Mouse (Mus musculus) layer of hippocampus, adult 2 months (tissue): ENCODE measurements around the gene Ldlrad3. TPM values are rescaled to one million over a fixed set of nuclear protein-coding genes. Genes with fewer than 3 reads are reported as not detected.

ENCODE experiments used
- DNase-seq, 2 experiments: peaks; one replicate each; pipeline ENCODE4 v3.0.0; 2022; ENCODE audit warnings: low spot score in 2 of 2
- H3K27ac ChIP-seq: fragments of 200-600 bp; 2 replicates; pipeline ENCODE4 v1.8.1; 2022
- H3K4me3 ChIP-seq: fragments of 200-600 bp; 2 replicates; pipeline ENCODE4 v1.8.1; 2022; ENCODE audit warnings: mild to moderate bottlenecking
- CTCF ChIP-seq: fragments of 200-600 bp; conservative IDR thresholded peaks from 2 replicates; pipeline ENCODE4 v1.8.1; 2022; ENCODE audit warnings: antibody characterized with exemption, mild to moderate bottlenecking, moderate library complexity
- total RNA-seq, 2 experiments: library from RNA; stranded (reverse); gene quantifications; 2 replicates each; pipeline ENCODE4 v1.2.3; 2021

Ldlrad3 gene
- total RNA-seq, 2 experiments from 2014 or later, result 9.3 to 11.2 TPM

- DNase-seq, result no peak
- peak overlapping the region; percentile 85 for H3K27ac ChIP-seq
- TF ChIP-seq CTCF, result no peak
- no peak overlapping the region for H3K4me3 ChIP-seq
Measured at GRCm38 (mm10) chr2:102132945-102133558, 53.1 kb downstream of the Ldlrad3 start.

- no peak overlapping the region for H3K4me3 ChIP-seq
- peak overlapping the region; percentile 85 for H3K27ac ChIP-seq
- DNase-seq, result peak; percentile 64 to 68
- TF ChIP-seq CTCF, result no peak
Measured at GRCm38 (mm10) chr2:102130198-102130845, 55.9 kb downstream of the Ldlrad3 start.

GRCm38 (mm10) chr2:102129235-102129634 lies 57.0 kb downstream of the Ldlrad3 start:
- TF ChIP-seq CTCF, result no peak
- no peak for DNase-seq
- Histone ChIP-seq H3K4me3 (no peak overlapping the region), H3K27ac (peak overlapping the region; percentile 85; the same call in 1 of the 2 replicates)

GRCm38 (mm10) chr2:102128500-102129030 lies 57.6 kb downstream of the Ldlrad3 start:
- peak overlapping the region; percentile 85; the same call in 1 of the 2 replicates for H3K27ac ChIP-seq
- TF ChIP-seq CTCF, result no peak

GRCm38 (mm10) chr2:102127791-102128387 lies 58.3 kb downstream of the Ldlrad3 start:
- peak overlapping the region; percentile 85; the same call in 1 of the 2 replicates for H3K27ac ChIP-seq
- no peak for TF ChIP-seq CTCF
- no peak for DNase-seq
- H3K4me3 ChIP-seq, result no peak overlapping the region

More at GRCm38 (mm10) chr2:102128500-102129030, 57.6 kb downstream of the Ldlrad3 start:
- H3K4me3 ChIP-seq, result no peak overlapping the region
- DNase-seq, result no peak

- TF ChIP-seq CTCF, result no peak
- no peak for DNase-seq
- Histone ChIP-seq H3K27ac (peak overlapping the region; percentile 29; the same call in 1 of the 2 replicates), H3K4me3 (no peak overlapping the region)
Measured at GRCm38 (mm10) chr2:102127221-102127620, 59.0 kb downstream of the Ldlrad3 start.

- TF ChIP-seq CTCF, result no peak
- H3K27ac ChIP-seq, result no peak overlapping the region
Measured at GRCm38 (mm10) chr2:102126076-102126475, 60.1 kb downstream of the Ldlrad3 start.

GRCm38 (mm10) chr2:102125042-102125441 lies 61.1 kb downstream of the Ldlrad3 start:
- no peak for DNase-seq
- Histone ChIP-seq H3K27ac (no peak overlapping the region), H3K4me3 (no peak overlapping the region)
- TF ChIP-seq CTCF, result no peak

More at GRCm38 (mm10) chr2:102126076-102126475, 60.1 kb downstream of the Ldlrad3 start:
- no peak overlapping the region for H3K4me3 ChIP-seq
- DNase-seq, result no peak

GRCm38 (mm10) chr2:102122146-102122515 lies 64.1 kb downstream of the Ldlrad3 start:
- Histone ChIP-seq H3K27ac (peak overlapping the region; percentile 83), H3K4me3 (no peak overlapping the region)
- no peak for DNase-seq
- TF ChIP-seq CTCF, result no peak

GRCm38 (mm10) chr2:102121440-102122145 lies 64.6 kb downstream of the Ldlrad3 start:
- TF ChIP-seq CTCF, result no peak
- Histone ChIP-seq H3K27ac (peak overlapping the region; percentile 83), H3K4me3 (no peak overlapping the region)
- no peak for DNase-seq

- TF ChIP-seq CTCF, result no peak
- H3K27ac ChIP-seq, result peak overlapping the region; percentile 83
- DNase-seq, result peak in 1 of 2 experiments; percentile 39
Measured at GRCm38 (mm10) chr2:102119751-102120505, 66.3 kb downstream of the Ldlrad3 start.

GRCm38 (mm10) chr2:102118988-102119460 lies 67.2 kb downstream of the Ldlrad3 start:
- Histone ChIP-seq H3K27ac (peak overlapping the region; percentile 83), H3K4me3 (peak overlapping the region; percentile 20)
- DNase-seq, result no peak
- no peak for TF ChIP-seq CTCF

More at GRCm38 (mm10) chr2:102119751-102120505, 66.3 kb downstream of the Ldlrad3 start:
- no peak overlapping the region for H3K4me3 ChIP-seq
